Mouse (Mus musculus): Measurements from ENCODE around the gene Morc2a.
"Not testable (repeated sequence)": the region's sequence is repeated elsewhere in the genome, so short reads cannot be mapped to it uniquely, and the experiment has no call there.

The Morc2a gene

GRCm38 (mm10) chr11:3648964-3649841 is at the start of gene Morc2a:
Gene Morc2a, plus strand, starts transcription at chr11:3649191.
- in situ Hi-C loops (cut with MboI, MseI) = no loop called here

GRCm38 (mm10) chr11:3601966-3602365 is 47.0 kb upstream of the Morc2a start:
- in situ Hi-C loops (cut with MboI, MseI) = not testable (repeated sequence)

GRCm38 (mm10) chr11:3602687-3603086 is 46.3 kb upstream of the Morc2a start:
- in situ Hi-C loops (cut with MboI, MseI) = not testable (repeated sequence)

- in situ Hi-C loops (cut with MboI, MseI) = no loop called here
These were observed 42.5 kb upstream of the Morc2a start for GRCm38 (mm10) chr11:3606456-3606855.

- in situ Hi-C loops (cut with MboI, MseI) = loop anchor here (10.0 kb wide), 1 partner anchor 141 kb away; no protein-coding TSS in a partner anchor
These were observed 33.4 kb upstream of the Morc2a start for GRCm38 (mm10) chr11:3615576-3615975.

- in situ Hi-C loops (cut with MboI, MseI) = no loop called here
These were observed 26.2 kb upstream of the Morc2a start for GRCm38 (mm10) chr11:3622826-3623225.

GRCm38 (mm10) chr11:3624391-3625027 is 24.5 kb upstream of the Morc2a start:
- in situ Hi-C loops (cut with MboI, MseI) = no loop called here

- in situ Hi-C loops (cut with MboI, MseI) = no loop called here
These were observed 19.9 kb upstream of the Morc2a start for GRCm38 (mm10) chr11:3628999-3629491.

GRCm38 (mm10) chr11:3633269-3633668 is 15.7 kb upstream of the Morc2a start:
- in situ Hi-C loops (cut with MboI, MseI) = not testable (repeated sequence)

- in situ Hi-C loops (cut with MboI, MseI) = no loop called here
These were observed 1.3 kb upstream of the Morc2a start for GRCm38 (mm10) chr11:3647688-3648087.

- in situ Hi-C loops (cut with MboI, MseI) = no loop called here
These were observed 557 bp upstream of the Morc2a start for GRCm38 (mm10) chr11:3648305-3648963.

- in situ Hi-C loops (cut with MboI, MseI) = no loop called here
These were observed 1.1 kb downstream of the Morc2a start for GRCm38 (mm10) chr11:3650141-3650540.

- in situ Hi-C loops (cut with MboI, MseI) = no loop called here
These were observed 13.0 kb downstream of the Morc2a start for GRCm38 (mm10) chr11:3661964-3662363.

- in situ Hi-C loops (cut with MboI, MseI) = no loop called here
These were observed 18.5 kb downstream of the Morc2a start for GRCm38 (mm10) chr11:3667506-3667905.

GRCm38 (mm10) chr11:3668768-3669167 is 19.8 kb downstream of the Morc2a start:
- in situ Hi-C loops (cut with MboI, MseI) = no loop called here

- in situ Hi-C loops (cut with MboI, MseI) = no loop called here
These were observed 20.9 kb downstream of the Morc2a start for GRCm38 (mm10) chr11:3669849-3670248.

GRCm38 (mm10) chr11:3671000-3671628 is 22.1 kb downstream of the Morc2a start:
- in situ Hi-C loops (cut with MboI, MseI) = no loop called here

GRCm38 (mm10) chr11:3674545-3674944 is 25.6 kb downstream of the Morc2a start:
- in situ Hi-C loops (cut with MboI, MseI) = no loop called here

- in situ Hi-C loops (cut with MboI, MseI) = no loop called here
These were observed 27.4 kb downstream of the Morc2a start for GRCm38 (mm10) chr11:3676423-3676822.

- in situ Hi-C loops (cut with MboI, MseI) = no loop called here
These were observed 28.2 kb downstream of the Morc2a start for GRCm38 (mm10) chr11:3677204-3677603.

- in situ Hi-C loops (cut with MboI, MseI) = no loop called here
These were observed 30.8 kb downstream of the Morc2a start for GRCm38 (mm10) chr11:3679771-3680170.

- in situ Hi-C loops (cut with MboI, MseI) = no loop called here
These were observed 34.7 kb downstream of the Morc2a start for GRCm38 (mm10) chr11:3683696-3684095.

Measured in T-helper 2 cell (primary cell).